ENCODE assay signal across 26 mouse cellular contexts in genomic region chrX:104656976-104657375, GRCm38 (mm10).
"Had no signal": no experiment of that assay in that cellular context is flagged by ENCODE, and none has a peak within 500 bp of the region (broad histone marks: within the 10 kb centered on the region; RNA-seq: fewer than 3 reads in every experiment).

No protein-coding gene starts in this region.

- H3K4me1 ChIP-seq: embryonic facial prominence, embryonic 10.5 days; embryonic facial prominence, embryonic 12.5 days; embryonic facial prominence, embryonic 13.5 days; embryonic facial prominence, embryonic 15.5 days; forebrain, embryonic 10.5 days; forebrain, embryonic 12.5 days; forebrain, embryonic 13.5 days; forebrain, embryonic 15.5 days had no signal

- H3K9ac ChIP-seq: embryonic facial prominence, embryonic 12.5 days; embryonic facial prominence, embryonic 13.5 days; embryonic facial prominence, embryonic 15.5 days; forebrain, embryonic 12.5 days; forebrain, embryonic 13.5 days; forebrain, embryonic 15.5 days; forebrain, postnatal 0 days had no signal

- H3K4me3 ChIP-seq: embryonic facial prominence, embryonic 10.5 days; embryonic facial prominence, embryonic 12.5 days; embryonic facial prominence, embryonic 13.5 days; embryonic facial prominence, embryonic 15.5 days; erythroblast, embryonic 14.5 days; forebrain, embryonic 10.5 days; forebrain, embryonic 12.5 days; forebrain, embryonic 13.5 days; forebrain, embryonic 15.5 days; gastrocnemius, adult 2 months; heart, adult 2 months had no signal

- H3K27ac ChIP-seq: embryonic facial prominence, embryonic 10.5 days; embryonic facial prominence, embryonic 12.5 days; embryonic facial prominence, embryonic 13.5 days; embryonic facial prominence, embryonic 15.5 days; forebrain, embryonic 10.5 days; forebrain, embryonic 12.5 days; forebrain, embryonic 13.5 days; forebrain, embryonic 15.5 days; gastrocnemius, adult 2 months; heart, adult 2 months had no signal

- DNase-seq: cerebellum, adult 9-11 months; cerebellum, postnatal 10 days; cerebellum, postnatal 14 days; cerebellum, postnatal 25 days; cerebellum, postnatal 36 days; embryo, embryonic 11 days; forebrain, postnatal 0 days; gastrocnemius, adult 2 months; gastrocnemius, postnatal 10 days; gastrocnemius, postnatal 14 days; gastrocnemius, postnatal 25 days; gastrocnemius, postnatal 36 days; heart, adult 11 months; heart, adult 18-20 months; heart, adult 2 months had no signal

- H3K36me3 ChIP-seq: embryonic facial prominence, embryonic 10.5 days; embryonic facial prominence, embryonic 12.5 days; embryonic facial prominence, embryonic 13.5 days; embryonic facial prominence, embryonic 15.5 days; forebrain, embryonic 10.5 days; forebrain, embryonic 12.5 days; forebrain, embryonic 15.5 days had no signal

- ATAC-seq: forebrain, embryonic 13.5 days; forebrain, embryonic 14.5 days; forebrain, embryonic 15.5 days; forebrain, embryonic 16.5 days; forebrain, postnatal 0 days had no signal

- H3K9me3 ChIP-seq: embryonic facial prominence, embryonic 12.5 days; embryonic facial prominence, embryonic 13.5 days; embryonic facial prominence, embryonic 15.5 days; forebrain, embryonic 10.5 days; forebrain, embryonic 12.5 days; forebrain, embryonic 13.5 days; forebrain, embryonic 15.5 days had no signal

- H3K4me2 ChIP-seq: embryonic facial prominence, embryonic 12.5 days; embryonic facial prominence, embryonic 13.5 days; embryonic facial prominence, embryonic 15.5 days; forebrain, embryonic 12.5 days; forebrain, embryonic 13.5 days; forebrain, embryonic 15.5 days had no signal

- H3K27me3 ChIP-seq: embryonic facial prominence, embryonic 12.5 days; embryonic facial prominence, embryonic 15.5 days; forebrain, embryonic 13.5 days; forebrain, embryonic 15.5 days had no signal
